Mouse (Mus musculus) megakaryocyte, embryonic 14.5 days (primary cell): ENCODE results near the gene Tmem107. TPM values are rescaled to one million over a fixed set of nuclear protein-coding genes. Genes with fewer than 3 reads are reported as not detected.
A peak's percentile ranks its signal among the peaks of the same experiment; 100 is the strongest.

Experiments
- H3K27me3 ChIP-seq: replicated peaks from 2 replicates; pipeline ENCODE3; 2012; ENCODE audit warnings: inconsistent platforms
- H3K36me3 ChIP-seq: replicated peaks from 2 replicates; pipeline ENCODE3; 2012; ENCODE audit warnings: low read length, inconsistent platforms, mixed read lengths
- H3K4me1 ChIP-seq: 2 replicates; pipeline ENCODE4 v1.6.1; 2012; ENCODE audit warnings: inconsistent platforms
- H3K4me3 ChIP-seq: replicated peaks from 2 replicates; pipeline ENCODE3; 2012; ENCODE audit warnings: moderate library complexity, mild to moderate bottlenecking, inconsistent platforms
- H3K9me3 ChIP-seq: 2 replicates; pipeline ENCODE4 v1.6.1; 2012; ENCODE audit warnings: inconsistent platforms
- FLI1 ChIP-seq: IDR thresholded peaks from 2 replicates; pipeline ENCODE4 v1.6.1; 2012; ENCODE audit warnings: low read length, inconsistent platforms, mixed read lengths
- GATA1 ChIP-seq: IDR thresholded peaks from 3 replicates; pipeline ENCODE4 v1.6.1; 2012; ENCODE audit warnings: mixed read lengths, low read length, inconsistent platforms, borderline replicate concordance
- polyA plus RNA-seq: library from polyadenylated mRNA; stranded (reverse); fragments of >175 nt; gene quantifications from 2 replicates; pipeline ENCODE4 v1.2.3, GENCODE M21; 2012; ENCODE audit warnings: low replicate concordance; ENCODE audit not compliant: insufficient read depth

The Tmem107 gene
- polyA plus RNA-seq, 1 experiment, result 40.2 TPM

DNA sequence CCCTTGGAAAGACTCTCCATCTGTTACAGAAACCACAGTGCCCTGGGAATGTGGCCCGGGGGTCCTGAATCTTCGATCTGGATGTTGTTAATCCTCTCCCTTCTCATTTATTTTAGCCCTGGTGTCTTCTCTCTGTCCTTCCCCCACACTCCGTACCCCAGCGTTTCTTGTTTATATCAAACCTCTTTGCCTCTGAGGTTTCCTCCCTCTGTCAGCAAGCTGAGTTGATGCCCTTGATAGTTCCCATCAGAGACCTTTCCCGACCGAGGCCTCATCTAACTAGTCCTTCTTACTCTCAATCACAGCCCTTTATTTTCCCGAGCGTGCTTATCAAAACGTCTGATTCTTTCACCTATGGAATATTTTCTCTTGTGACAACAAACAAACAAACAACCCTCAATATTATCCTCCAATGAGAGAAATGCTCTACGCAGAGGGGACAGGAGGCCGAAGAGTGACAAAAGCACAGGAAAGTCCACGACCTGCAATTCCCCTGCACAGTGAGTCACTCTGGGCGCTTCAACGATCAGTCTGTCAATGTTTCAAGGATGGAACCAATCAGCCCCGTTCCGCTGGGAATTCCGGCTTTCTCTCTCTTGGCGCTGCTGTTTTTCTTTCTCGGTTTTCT, 11.8 kb upstream of the Tmem107 start:
- H3K9me3 ChIP-seq, result no peaks in the 10 kb centered on the region
- H3K36me3 ChIP-seq, result peaks cover 11% of the 10 kb centered on the region
- TF ChIP-seq GATA1 (no peak), FLI1 (no peak)
- H3K4me3 ChIP-seq, result peak overlapping the region; percentile 93
- no peaks in the 10 kb centered on the region for H3K27me3 ChIP-seq
- H3K4me1 ChIP-seq, result peaks cover 49% of the 10 kb centered on the region

DNA sequence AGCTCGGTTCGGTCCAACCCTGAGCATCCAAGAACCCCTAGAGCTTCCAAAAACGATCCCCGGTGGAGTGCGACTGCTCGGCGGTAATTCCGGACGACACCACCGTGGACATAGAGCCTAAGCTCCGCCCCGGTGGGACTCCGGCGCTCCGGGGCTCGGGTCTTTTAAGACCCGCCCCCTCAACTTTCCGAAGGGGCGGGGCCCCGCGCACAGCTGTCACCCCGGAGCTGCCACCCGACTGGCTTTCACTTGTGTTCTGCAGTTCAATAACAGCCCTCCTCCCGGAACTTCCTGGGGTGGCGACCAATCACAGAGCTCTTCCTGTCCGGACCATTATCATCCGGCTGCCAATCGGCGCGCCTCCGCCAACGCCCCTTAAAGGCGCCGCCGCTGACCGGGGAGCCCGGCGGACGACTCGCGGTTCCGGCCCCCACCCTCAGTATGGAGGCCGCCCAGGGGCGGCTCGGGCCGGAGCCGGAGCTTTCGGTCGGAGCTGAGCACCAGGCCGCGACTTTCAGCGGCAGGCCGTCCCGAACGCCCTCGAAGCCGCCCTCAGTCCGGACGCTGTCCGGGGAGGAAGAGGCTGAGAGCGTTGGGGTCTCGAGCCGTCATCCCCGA, 11.1 kb upstream of the Tmem107 start, which contains the start of gene Borcs6:
Gene Borcs6, plus strand, starts transcription at position 361 of the 618 bp plus-strand sequence.
- H3K4me1 ChIP-seq, result peaks cover 50% of the 10 kb centered on the region
- H3K36me3 ChIP-seq, result peaks cover 4% of the 10 kb centered on the region

DNA sequence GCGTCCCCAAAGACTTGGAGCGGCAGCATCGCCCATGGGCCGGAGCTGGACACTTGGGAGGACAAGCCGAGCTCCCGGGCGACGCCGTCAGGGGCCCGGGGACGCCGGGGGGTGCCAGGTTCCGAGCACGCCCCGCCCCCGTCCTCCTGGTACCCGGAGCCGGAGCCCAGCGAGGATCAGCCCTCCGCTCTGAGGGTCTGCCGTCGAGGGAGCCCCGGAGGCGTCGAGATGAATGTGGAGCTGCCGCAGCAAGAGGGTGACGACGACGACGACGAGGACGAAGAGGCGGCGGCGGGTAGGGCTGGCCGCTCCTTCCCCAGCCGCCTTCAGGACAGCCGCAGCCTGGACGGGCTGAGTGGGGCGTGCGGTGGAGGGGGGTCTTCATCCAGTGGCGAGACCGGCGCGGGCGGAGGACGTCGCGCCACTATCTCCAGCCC, 10.6 kb upstream of the Tmem107 start:
- Histone ChIP-seq H3K4me3 (peak overlapping the region; percentile 93), H3K9me3 (no peaks in the 10 kb centered on the region), H3K27me3 (no peaks in the 10 kb centered on the region), H3K36me3 (peaks cover 4% of the 10 kb centered on the region), H3K4me1 (peaks cover 55% of the 10 kb centered on the region)
- no peak for TF ChIP-seq FLI1

More for the DNA sequence above, 11.1 kb upstream of the Tmem107 start, which contains the start of gene Borcs6:
- Histone ChIP-seq H3K4me3 (peak within 1 kb of the TSS; percentile 93), H3K9me3 (no peaks in the 10 kb centered on the region), H3K27me3 (no peaks in the 10 kb centered on the region)
- TF ChIP-seq GATA1, result no peak
- no peak for TF ChIP-seq FLI1

DNA sequence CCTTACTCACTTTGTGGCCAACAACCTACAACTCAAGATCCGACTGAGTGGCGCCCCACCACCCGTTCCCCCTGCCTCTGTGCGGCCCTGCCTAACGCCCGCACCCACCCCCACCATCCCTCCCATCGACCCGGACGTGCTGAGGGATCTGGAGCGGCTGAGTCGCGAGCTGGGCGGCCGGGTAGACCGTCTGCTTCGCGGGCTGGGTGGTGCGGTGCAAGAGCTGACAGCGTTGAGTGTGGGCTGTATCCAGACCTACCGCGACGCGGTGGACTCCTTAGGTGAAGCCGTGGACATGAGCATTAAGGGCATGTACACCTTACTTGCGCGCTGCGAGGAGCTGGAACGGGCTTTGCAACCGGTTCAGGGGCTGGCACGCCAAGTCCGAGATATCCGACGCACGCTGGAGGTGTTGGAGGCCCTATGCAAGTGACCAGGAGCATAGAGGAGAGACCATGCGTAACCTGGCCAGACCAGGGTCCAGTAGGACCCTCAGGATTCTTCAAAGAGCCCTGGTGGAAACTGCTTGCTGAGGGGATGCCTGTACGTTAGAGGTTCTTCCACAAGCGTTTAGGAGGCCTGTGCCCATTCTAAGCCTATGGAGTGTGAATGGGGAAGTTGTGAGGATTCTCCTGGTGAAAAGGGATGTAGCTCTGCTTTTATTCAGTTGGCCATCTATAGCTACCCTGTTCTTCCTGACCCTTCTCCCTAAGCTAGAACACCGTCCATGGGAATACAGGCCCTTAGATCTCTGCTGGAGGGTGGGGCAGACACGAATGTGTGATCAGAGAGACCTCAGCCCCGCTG, 10.0 kb upstream of the Tmem107 start:
- Histone ChIP-seq H3K4me1 (peaks cover 50% of the 10 kb centered on the region), H3K27me3 (no peaks in the 10 kb centered on the region), H3K4me3 (peak overlapping the region; percentile 93), H3K36me3 (peaks cover 4% of the 10 kb centered on the region), H3K9me3 (no peaks in the 10 kb centered on the region)
- TF ChIP-seq GATA1 (no peak), FLI1 (no peak)

DNA sequence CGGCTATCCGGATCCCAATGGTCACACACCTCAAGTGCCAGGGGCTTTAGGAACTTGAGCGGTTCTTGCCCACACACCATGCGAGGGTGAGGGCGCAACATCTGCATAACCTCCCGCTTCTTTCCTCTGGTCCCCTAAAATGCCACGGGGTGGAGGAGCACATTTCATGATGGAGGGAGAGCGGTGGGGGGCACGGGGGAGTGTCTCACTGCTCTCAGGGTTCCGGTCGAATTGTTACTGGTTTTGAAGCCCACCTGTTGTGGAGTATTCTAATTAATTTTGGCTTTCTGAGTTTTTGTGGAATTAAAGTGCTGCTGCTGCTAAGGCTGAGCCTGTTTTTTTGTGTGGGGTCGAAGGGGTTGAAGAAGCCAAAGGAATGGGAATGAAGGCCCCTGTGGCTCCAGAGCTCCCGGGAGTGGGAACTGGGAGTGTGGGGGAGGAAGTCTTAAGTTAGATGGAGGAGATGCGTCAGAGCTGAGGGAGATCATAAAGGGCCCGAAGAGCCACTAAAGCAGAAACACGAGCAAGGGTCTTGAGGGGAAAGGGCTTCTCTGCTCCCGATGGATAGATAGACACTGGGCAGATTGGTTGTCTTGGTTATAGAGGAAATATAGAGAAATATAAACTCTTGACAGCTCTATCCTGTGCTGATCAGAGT, 9.2 kb upstream of the Tmem107 start:
- TF ChIP-seq FLI1, result no peak
- Histone ChIP-seq H3K4me3 (peak overlapping the region; percentile 93), H3K36me3 (peaks cover 4% of the 10 kb centered on the region), H3K4me1 (peaks cover 49% of the 10 kb centered on the region), H3K27me3 (no peaks in the 10 kb centered on the region), H3K9me3 (no peaks in the 10 kb centered on the region)

DNA sequence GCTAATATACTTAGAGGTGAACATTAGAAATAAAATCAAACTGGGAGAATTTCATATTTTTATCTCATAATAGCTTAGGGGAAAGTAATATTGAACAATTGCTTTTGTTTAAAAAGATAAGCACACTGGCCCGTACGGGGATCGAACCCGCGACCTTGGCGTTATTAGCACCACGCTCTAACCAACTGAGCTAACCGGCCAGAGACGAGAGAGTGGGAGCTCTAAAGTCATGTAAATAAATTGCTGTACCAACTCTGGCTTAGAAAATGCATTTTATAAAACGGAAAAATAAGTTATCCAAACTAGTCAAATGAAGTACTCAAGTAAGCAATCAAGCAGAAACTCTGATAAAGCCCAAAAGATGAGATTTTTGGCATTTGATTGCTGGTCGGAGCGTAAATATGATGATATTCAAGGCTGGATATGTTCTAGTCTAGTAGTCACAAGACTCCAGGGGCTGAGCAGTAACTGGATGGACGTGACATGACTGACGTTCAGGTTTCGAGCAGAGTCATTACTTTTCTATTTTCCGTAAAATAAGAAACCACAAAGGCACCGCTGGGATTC, 8.3 kb upstream of the Tmem107 start:
- TF ChIP-seq FLI1 (no peak), GATA1 (no peak)
- Histone ChIP-seq H3K36me3 (no peaks in the 10 kb centered on the region), H3K4me1 (peaks cover 55% of the 10 kb centered on the region), H3K9me3 (no peaks in the 10 kb centered on the region), H3K27me3 (no peaks in the 10 kb centered on the region), H3K4me3 (peak overlapping the region; percentile 93)

DNA sequence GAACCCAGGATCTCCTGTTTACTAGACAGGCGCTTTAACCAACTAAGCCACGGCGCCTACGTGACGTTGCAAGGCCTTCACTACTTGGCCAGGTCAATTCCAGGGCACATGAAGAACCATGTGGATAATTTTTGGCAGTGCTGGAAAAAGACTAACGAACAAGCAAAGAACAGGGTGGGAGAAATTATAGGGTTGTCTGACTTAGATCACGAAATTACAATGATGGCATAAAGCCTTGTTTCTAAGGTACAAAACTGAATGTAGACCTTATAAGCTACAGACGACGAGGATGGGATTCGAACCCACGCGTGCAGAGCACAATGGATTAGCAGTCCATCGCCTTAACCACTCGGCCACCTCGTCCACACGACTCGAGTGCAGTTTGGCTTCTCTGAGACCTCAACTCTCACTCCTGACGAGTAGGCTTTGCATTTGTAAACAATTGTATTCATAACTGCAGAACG, 7.8 kb upstream of the Tmem107 start:
- H3K27me3 ChIP-seq, result no peaks in the 10 kb centered on the region
- peak overlapping the region; percentile 93 for H3K4me3 ChIP-seq
- no peaks in the 10 kb centered on the region for H3K9me3 ChIP-seq
- TF ChIP-seq GATA1, result no peak
- no peak for TF ChIP-seq FLI1
- H3K4me1 ChIP-seq, result peaks cover 58% of the 10 kb centered on the region
- no peaks in the 10 kb centered on the region for H3K36me3 ChIP-seq

DNA sequence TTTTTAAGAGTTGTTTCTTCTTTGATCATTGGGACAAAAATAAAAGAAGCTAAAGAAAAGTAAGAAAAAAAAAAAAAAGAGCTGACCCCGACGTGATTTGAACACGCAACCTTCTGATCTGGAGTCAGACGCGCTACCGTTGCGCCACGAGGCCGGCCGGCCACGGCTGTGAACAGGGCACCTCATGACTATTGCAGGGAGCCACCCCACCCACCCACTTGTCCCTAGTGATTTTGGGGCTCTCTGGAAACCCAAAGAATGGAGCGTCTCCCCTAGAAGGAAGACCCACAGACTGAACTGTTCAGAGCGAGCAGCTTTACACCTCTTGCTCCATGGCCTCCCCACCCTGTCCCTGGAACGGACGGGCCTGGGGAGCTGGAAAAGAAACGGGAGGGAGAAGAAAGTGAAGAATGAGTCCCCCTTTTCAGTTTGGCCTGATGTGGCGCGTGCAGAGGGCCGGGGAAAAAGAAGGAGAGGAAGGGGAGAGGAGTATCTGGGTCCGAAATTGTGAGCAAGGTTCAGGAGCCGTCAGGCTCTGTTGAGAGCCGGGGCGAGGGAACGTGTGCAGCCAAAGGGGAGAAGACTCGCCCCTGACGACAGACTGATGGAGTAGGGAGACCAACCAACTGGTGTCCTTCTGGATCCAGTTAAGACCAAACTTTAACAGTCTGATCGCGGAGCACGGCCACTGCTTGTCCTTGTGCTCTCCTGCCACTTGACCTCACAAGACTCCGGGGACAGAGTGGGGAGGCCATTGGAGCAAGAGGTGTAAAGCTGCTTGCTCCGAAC, 7.0 kb upstream of the Tmem107 start:
- TF ChIP-seq GATA1 (no peak), FLI1 (no peak)
- no peaks in the 10 kb centered on the region for H3K27me3 ChIP-seq
- H3K9me3 ChIP-seq, result no peaks in the 10 kb centered on the region
- H3K4me1 ChIP-seq, result peaks cover 51% of the 10 kb centered on the region
- peak overlapping the region; percentile 93 for H3K4me3 ChIP-seq
- H3K36me3 ChIP-seq, result no peaks in the 10 kb centered on the region
